In genomic region chr6:38687216-38687615, GRCm38 (mm10) we compare ENCODE assay signal across 8 mouse cellular contexts. TPM values are rescaled to one million over a fixed set of nuclear protein-coding genes. Genes with fewer than 3 reads are reported as not detected.
A peak's percentile ranks its signal among the peaks of the same experiment; 100 is the strongest.
DNase-seq lines count a peak whose midpoint lies in the region; TF ChIP-seq lines count a peak whose summit lies in the region.
"Had no signal": no experiment of that assay in that cellular context is flagged by ENCODE, and none has a peak within 500 bp of the region (broad histone marks: within the 10 kb centered on the region; RNA-seq: fewer than 3 reads in every experiment).

No protein-coding gene starts in this region.

- DNase-seq in layer of hippocampus, postnatal 10 days (ENCODE audit: low spot score in 2 of 2), result peak; percentile 59 to 61
- DNase-seq in layer of hippocampus, adult 9-10 months (ENCODE audit: low spot score), result no peak
- peak; percentile 47 for DNase-seq in adipocyte (ENCODE audit: low spot score)
- peak; percentile 63 for DNase-seq in retina, postnatal 1 day
- DNase-seq in ovary, postnatal 10 days (ENCODE audit: low spot score), result no peak

- H3K27me3 ChIP-seq in E14TG2a.4 (ENCODE audit: insufficient read depth, low read length), result no peaks in the 10 kb centered on the region
- H3K27me3 ChIP-seq: limb, embryonic 15.5 days had no signal

- peaks cover 18% of the 10 kb centered on the region for H3K4me1 ChIP-seq in E14TG2a.4 (replicated peaks; ENCODE audit: low read depth, low read length)
- H3K4me1 ChIP-seq in embryonic fibroblast, embryonic 13.5 days (ENCODE audit: control insufficient read depth, insufficient read depth, low read length), result no peaks in the 10 kb centered on the region

- H3K4me3 ChIP-seq in E14TG2a.4 (replicated peaks; ENCODE audit: low read length), result no peak overlapping the region
- H3K4me3 ChIP-seq in embryonic fibroblast, embryonic 13.5 days (ENCODE audit: insufficient read depth, low read length), result no peak overlapping the region
- H3K4me3 ChIP-seq: limb, embryonic 15.5 days had no signal

- no peak overlapping the region for H3K27ac ChIP-seq in embryonic fibroblast, embryonic 13.5 days (ENCODE audit: insufficient read depth, low read length)
- H3K27ac ChIP-seq: limb, embryonic 15.5 days had no signal

- peak; percentile 88 for TF ChIP-seq CTCF in E14TG2a.4 (conservative IDR thresholded peaks at IDR 0.05; ENCODE audit: low read length)
- peak; percentile 27; the same call in 1 of the 2 replicates for TF ChIP-seq CTCF in embryonic fibroblast, embryonic 13.5 days (IDR thresholded peaks at IDR 0.05; ENCODE audit: borderline replicate concordance, insufficient read depth, low read length)

- no peaks in the 10 kb centered on the region for H3K36me3 ChIP-seq in E14TG2a.4 (ENCODE audit: insufficient read depth, low read length)
- H3K36me3 ChIP-seq: limb, embryonic 15.5 days had no signal

- TF ChIP-seq POLR2A in embryonic fibroblast, embryonic 13.5 days (IDR thresholded peaks at IDR 0.05; ENCODE audit: low read depth, low read length), result no peak

- H3K9me3 ChIP-seq in E14TG2a.4 (ENCODE audit: low read length), result peaks cover 12% of the 10 kb centered on the region
- H3K9me3 ChIP-seq: limb, embryonic 15.5 days had no signal

RNA-seq across cellular contexts. Expression of gene Clec2l, which starts 24.3 kb away (rescaled TPM):
- 100 to 1,000 TPM; 113 to 119 TPM for total RNA-seq in layer of hippocampus, postnatal 10 days (2021)
- polyA plus RNA-seq in embryonic fibroblast, embryonic 13.5 days (2011; ENCODE audit: insufficient read length, low read depth, missing spikeins), result 0.61 and 0.68 TPM in 2 replicates

RNA-seq across cellular contexts. Expression of gene Klrg2, which starts 50.2 kb away (rescaled TPM):
- 1 to 10 TPM; 1.0 to 1.1 TPM for total RNA-seq in layer of hippocampus, postnatal 10 days (2021)
- 1.1 and 2.3 TPM in 2 replicates for polyA plus RNA-seq in embryonic fibroblast, embryonic 13.5 days (2011; ENCODE audit: insufficient read length, low read depth, missing spikeins)

Comparison
In these comparisons a context has a peak if more than half of its experiments do, and no peak if none do; other contexts are left out.
1. DNase-seq: peak in layer of hippocampus, postnatal 10 days (2 of 2), adipocyte (single experiment) and retina, postnatal 1 day (single experiment); none in layer of hippocampus, adult 9-10 months (single experiment) and ovary, postnatal 10 days (single experiment).